Comparison of ENCODE assay signal across 13 mouse cellular contexts in genomic region chr17:35907609-35908008, GRCm38 (mm10). TPM values are rescaled to one million over a fixed set of nuclear protein-coding genes. Genes with fewer than 3 reads are reported as not detected.
A peak's percentile ranks its signal among the peaks of the same experiment; 100 is the strongest.
DNase-seq lines count a peak whose midpoint lies in the region; ATAC-seq and TF ChIP-seq lines count a peak whose summit lies in the region.
"Had no signal": no experiment of that assay in that cellular context is flagged by ENCODE, and none has a peak within 500 bp of the region (broad histone marks: within the 10 kb centered on the region; RNA-seq: fewer than 3 reads in every experiment).

No protein-coding gene starts in this region.

- H3K27ac ChIP-seq in kidney, postnatal 0 days: no peak overlapping the region
- H3K27ac ChIP-seq in CH12.LX (ENCODE audit: insufficient read depth, low read depth): no peak overlapping the region
- H3K27ac ChIP-seq in midbrain, embryonic 15.5 days: no peak overlapping the region
- H3K27ac ChIP-seq: heart, embryonic 15.5 days; liver, embryonic 13.5 days had no signal

- peak; percentile 47 for TF ChIP-seq RAD21 in CH12.LX (IDR thresholded peaks at IDR 0.05; ENCODE audit: low read depth, low read length)

- TF ChIP-seq POLR2A in CH12.LX (IDR thresholded peaks at IDR 0.05; ENCODE audit: low read depth, low read length): no peak

- H3K4me3 ChIP-seq in kidney, postnatal 0 days (replicated peaks; ENCODE audit: low read depth, low read length): no peak overlapping the region
- no peak overlapping the region for H3K4me3 ChIP-seq in CH12.LX (replicated peaks in 1 of 3; ENCODE audit: low read depth in 2 of 3, low read length in 2 of 3, poor library complexity in 1 of 3)
- no peak overlapping the region for H3K4me3 ChIP-seq in midbrain, embryonic 15.5 days
- H3K4me3 ChIP-seq: heart, embryonic 15.5 days; liver, embryonic 13.5 days had no signal

- H3K4me2 ChIP-seq in kidney, postnatal 0 days (ENCODE audit: low read length): no peak overlapping the region
- no peak overlapping the region for H3K4me2 ChIP-seq in CH12.LX (ENCODE audit: insufficient read depth, low read depth, poor library complexity, severe bottlenecking)
- H3K4me2 ChIP-seq in midbrain, embryonic 15.5 days: peak overlapping the region; percentile 88; the same call in 1 of the 2 replicates
- H3K4me2 ChIP-seq: heart, embryonic 15.5 days; liver, embryonic 13.5 days had no signal

- peaks cover 8% of the 10 kb centered on the region; the same call in 1 of the 2 replicates for H3K4me1 ChIP-seq in kidney, postnatal 0 days (replicated peaks; ENCODE audit: insufficient read depth, low read length)
- peaks cover 0 to 37% of the 10 kb centered on the region in 2 experiments; a peak in 3 of 4 replicates for H3K4me1 ChIP-seq in CH12.LX (ENCODE audit: control insufficient read depth in 1 of 2, insufficient read depth in 2 of 2)
- H3K4me1 ChIP-seq in midbrain, embryonic 15.5 days: peaks cover 31% of the 10 kb centered on the region

- no peak for TF ChIP-seq EP300 in CH12.LX (IDR thresholded peaks at IDR 0.05; ENCODE audit: low read length)

- WGBS in kidney, postnatal 0 days: 80% methylated on average over 2 of the region's 2 CpGs
- WGBS in midbrain, embryonic 15.5 days: 82% methylated on average over 2 of the region's 2 CpGs

- peaks cover 16% of the 10 kb centered on the region; the same call in 1 of the 2 replicates for H3K36me3 ChIP-seq in kidney, postnatal 0 days (ENCODE audit: insufficient read depth, low read length)
- peaks cover 37 to 73% of the 10 kb centered on the region in 2 experiments for H3K36me3 ChIP-seq in CH12.LX (replicated peaks in 1 of 2; ENCODE audit: control insufficient read depth in 1 of 2, insufficient read depth in 1 of 2, low read length in 1 of 2)
- peaks cover 36% of the 10 kb centered on the region for H3K36me3 ChIP-seq in midbrain, embryonic 15.5 days (replicated peaks)

- dilution Hi-C loops in CH12.LX (cut with MboI; ENCODE audit: extremely low pct_ligation_motif_present, extremely low pct_unique_long_range_greater_than_20kb, low sequenced_read_pairs): no loop called here

- H3K27me3 ChIP-seq in kidney, postnatal 0 days (ENCODE audit: insufficient read depth, low read length): no peaks in the 10 kb centered on the region
- no peaks in the 10 kb centered on the region for H3K27me3 ChIP-seq in CH12.LX (replicated peaks)
- no peaks in the 10 kb centered on the region for H3K27me3 ChIP-seq in midbrain, embryonic 15.5 days (replicated peaks)
- H3K27me3 ChIP-seq: heart, embryonic 15.5 days; liver, embryonic 13.5 days had no signal

- intact Hi-C loops in left cerebral cortex, postnatal 4 days (cut with DNase I): no loop called here

- H3K9ac ChIP-seq in kidney, postnatal 0 days (ENCODE audit: low read depth, low read length): no peak overlapping the region
- no peak overlapping the region for H3K9ac ChIP-seq in CH12.LX (ENCODE audit: insufficient read depth, low read depth)
- no peak overlapping the region for H3K9ac ChIP-seq in midbrain, embryonic 15.5 days
- H3K9ac ChIP-seq: heart, embryonic 15.5 days; liver, embryonic 13.5 days had no signal

- no peak for DNase-seq in kidney, postnatal 0 days (ENCODE audit: low spot score)
- DNase-seq in kidney, adult 9 months: no peak
- DNase-seq in 416B (ENCODE audit: low read depth) (peak; percentile 67), CH12.LX (ENCODE audit: extremely low read depth) (no peak)
- no peak for DNase-seq in left cerebral cortex, postnatal 4 days
- no peak for DNase-seq in kidney, postnatal 4 days
- DNase-seq: adrenal gland, adult 2 months; cerebellum, postnatal 36 days; gastrocnemius, postnatal 10 days; liver, embryonic 13.5 days; spleen, adult 18-20 months had no signal

- no peaks in the 10 kb centered on the region for H3K9me3 ChIP-seq in kidney, postnatal 0 days (replicated peaks; ENCODE audit: low read length)
- H3K9me3 ChIP-seq in CH12.LX (replicated peaks; ENCODE audit: low read length): no peaks in the 10 kb centered on the region
- no peaks in the 10 kb centered on the region for H3K9me3 ChIP-seq in midbrain, embryonic 15.5 days
- H3K9me3 ChIP-seq: heart, embryonic 15.5 days; liver, embryonic 13.5 days had no signal

- in situ Hi-C loops in CH12.LX (cut with MboI; ENCODE audit: low pct_ligation_motif_present, low pct_unique_long_range_greater_than_20kb, low sequenced_read_pairs): no loop called here

- H3K79me2 ChIP-seq in CH12.LX (replicated peaks; ENCODE audit: control insufficient read depth, extremely low read depth, insufficient read depth, poor library complexity, severe bottlenecking): no peaks in the 10 kb centered on the region

- ATAC-seq in kidney, postnatal 0 days (replicated peaks; ENCODE audit: low FRiP score, low read depth): no peak
- no peak for ATAC-seq in midbrain, embryonic 15.5 days (replicated peaks)

- peak; percentile 47; the same call in 1 of the 2 replicates for TF ChIP-seq CTCF in kidney, postnatal 0 days (IDR thresholded peaks at IDR 0.05; ENCODE audit: low read depth)
- TF ChIP-seq CTCF in CH12.LX (conservative IDR thresholded peaks at IDR 0.05 in 1 of 2, IDR thresholded peaks at IDR 0.05 in 1 of 2; ENCODE audit: low read depth in 2 of 2, low read length in 2 of 2): peak in 1 of 2 experiments; percentile 54; a peak in 2 of 4 replicates

TF ChIP-seq in CH12.LX, 34 proteins besides CTCF, POLR2A, EP300 and RAD21:
- TF ChIP-seq JUND (conservative IDR thresholded peaks at IDR 0.05; ENCODE audit: low read depth, low read length): peak; percentile 75
- TF ChIP-seq MEF2A (IDR thresholded peaks at IDR 0.05; ENCODE audit: borderline replicate concordance, low read depth, low read length): no peak
- peak; percentile 24; the same call in 1 of the 2 replicates for TF ChIP-seq SMC3 (IDR thresholded peaks at IDR 0.05; ENCODE audit: low read depth, low read length)
- peak; percentile 74 for TF ChIP-seq ZNF384 (IDR thresholded peaks at IDR 0.05; ENCODE audit: low read depth, low read length)
- TF ChIP-seq RCOR1 (conservative IDR thresholded peaks at IDR 0.05; ENCODE audit: low read depth, low read length): no peak
- TF ChIP-seq KAT2A (IDR thresholded peaks at IDR 0.05; ENCODE audit: insufficient replicate concordance, low read length): no peak
- TF ChIP-seq USF2 (conservative IDR thresholded peaks at IDR 0.05; ENCODE audit: low read depth, low read length): no peak
- TF ChIP-seq MYC (IDR thresholded peaks at IDR 0.05; ENCODE audit: low read depth, low read length): peak; percentile 73
- no peak for TF ChIP-seq SIN3A (IDR thresholded peaks at IDR 0.05; ENCODE audit: low read length)
- TF ChIP-seq MAFK (IDR thresholded peaks at IDR 0.05; ENCODE audit: insufficient replicate concordance, low read length): no peak
- TF ChIP-seq JUN (IDR thresholded peaks at IDR 0.05; ENCODE audit: insufficient read depth, low read depth, low read length): peak; percentile 34; the same call in 1 of the 2 replicates

RNA-seq across cellular contexts. Expression of gene Atat1, which starts 2.3 kb away (rescaled TPM):
- polyA plus RNA-seq in kidney, postnatal 0 days (2015; fragmentation: Nextera tagmentation; extraction: Ambion mirVana): 28.4 and 36.9 TPM in 2 replicates
- total RNA-seq in CH12.LX (2012; rRNA removed): 12.5 and 14.5 TPM in 2 replicates
- total RNA-seq in CH12.LX (2014; rRNA removed): 5.2 and 5.7 TPM in 2 replicates
- polyA plus RNA-seq in CH12.LX (2012; ENCODE audit: insufficient read length, low read depth): 9.9 and 10.4 TPM in 2 replicates
- polyA plus RNA-seq in midbrain, embryonic 15.5 days (2015; fragmentation: Nextera tagmentation; extraction: Ambion mirVana): 482 and 507 TPM in 2 replicates
- 100 to 1,000 TPM; 285 to 292 TPM for total RNA-seq in left cerebral cortex, postnatal 4 days (2021)

RNA-seq across cellular contexts. Expression of gene Mrps18b, which starts 8.6 kb away (rescaled TPM):
- polyA plus RNA-seq in kidney, postnatal 0 days (2015; fragmentation: Nextera tagmentation; extraction: Ambion mirVana): 88.4 and 94.7 TPM in 2 replicates
- total RNA-seq in CH12.LX (2012; rRNA removed): 108 and 135 TPM in 2 replicates
- total RNA-seq in CH12.LX (2014; rRNA removed): 135 and 148 TPM in 2 replicates
- 172 and 180 TPM in 2 replicates for polyA plus RNA-seq in CH12.LX (2012; ENCODE audit: insufficient read length, low read depth)
- 49.3 and 54.2 TPM in 2 replicates for polyA plus RNA-seq in midbrain, embryonic 15.5 days (2015; fragmentation: Nextera tagmentation; extraction: Ambion mirVana)
- total RNA-seq in left cerebral cortex, postnatal 4 days (2021): 10 to 100 TPM; 45.9 to 47.4 TPM

RNA-seq across cellular contexts. Expression of gene Ppp1r10, which starts 8.6 kb away (rescaled TPM):
- polyA plus RNA-seq in kidney, postnatal 0 days (2015; fragmentation: Nextera tagmentation; extraction: Ambion mirVana): 28.8 and 29.7 TPM in 2 replicates
- total RNA-seq in CH12.LX (2012; rRNA removed) (31.6 TPM in 2 replicates), CH12.LX (2014; rRNA removed) (10.7 and 14.5 TPM in 2 replicates)
- polyA plus RNA-seq in CH12.LX (2012; ENCODE audit: insufficient read length, low read depth): 69.9 and 70.3 TPM in 2 replicates
- 47.1 and 47.8 TPM in 2 replicates for polyA plus RNA-seq in midbrain, embryonic 15.5 days (2015; fragmentation: Nextera tagmentation; extraction: Ambion mirVana)
- 10 to 100 TPM; 75.1 to 76.5 TPM for total RNA-seq in left cerebral cortex, postnatal 4 days (2021)

RNA-seq across cellular contexts. Expression of gene 2310061I04Rik, which starts 10.4 kb away (rescaled TPM):
- polyA plus RNA-seq in kidney, postnatal 0 days (2015; fragmentation: Nextera tagmentation; extraction: Ambion mirVana): 36.6 and 39.1 TPM in 2 replicates
- total RNA-seq in CH12.LX (2012; rRNA removed) (7.1 and 8.7 TPM in 2 replicates), CH12.LX (2014; rRNA removed) (4.2 and 5.7 TPM in 2 replicates)
- 39.5 and 46.4 TPM in 2 replicates for polyA plus RNA-seq in CH12.LX (2012; ENCODE audit: insufficient read length, low read depth)
- polyA plus RNA-seq in midbrain, embryonic 15.5 days (2015; fragmentation: Nextera tagmentation; extraction: Ambion mirVana): 68.2 and 72.8 TPM in 2 replicates
- total RNA-seq in left cerebral cortex, postnatal 4 days (2021): 10 to 100 TPM; 59.8 to 69.2 TPM

RNA-seq across cellular contexts. Expression of gene Dhx16, which starts 28.0 kb away (rescaled TPM):
- polyA plus RNA-seq in kidney, postnatal 0 days (2015; fragmentation: Nextera tagmentation; extraction: Ambion mirVana): 29.2 and 33.3 TPM in 2 replicates
- total RNA-seq in CH12.LX (2012; rRNA removed) (75.3 and 81.0 TPM in 2 replicates), CH12.LX (2014; rRNA removed) (74.8 and 75.0 TPM in 2 replicates)
- polyA plus RNA-seq in CH12.LX (2012; ENCODE audit: insufficient read length, low read depth): 84.4 and 107 TPM in 2 replicates
- 36.3 and 40.4 TPM in 2 replicates for polyA plus RNA-seq in midbrain, embryonic 15.5 days (2015; fragmentation: Nextera tagmentation; extraction: Ambion mirVana)
- 10 to 100 TPM; 37.4 to 38.8 TPM for total RNA-seq in left cerebral cortex, postnatal 4 days (2021)

Comparison
In these comparisons a context has a peak if more than half of its experiments do, and no peak if none do; other contexts are left out.
1. RNA of gene Atat1, which starts 2.3 kb away (polyA plus RNA-seq): 482 to 507 TPM in midbrain, embryonic 15.5 days; 28.4 to 36.9 TPM in kidney, postnatal 0 days and 9.9 to 10.4 TPM in CH12.LX; every median in the first group is over 10 times any median in the second.